Mouse (Mus musculus): ENCODE data around the gene Shroom2. TPM values are rescaled to one million over a fixed set of nuclear protein-coding genes. Genes with fewer than 3 reads are reported as not detected.

Shroom2 gene
- polyA plus RNA-seq, 1 experiment from 2014 or later: 7.1 TPM

GRCm38 (mm10) chrX:152642627-152643026, 126.6 kb downstream of the Shroom2 start:
- Histone ChIP-seq H3K4me1 (ENCODE audit: control insufficient read depth, insufficient read depth, low read length) (peaks cover 10% of the 10 kb centered on the region; the same call in 1 of the 2 replicates), H3K9me3 (ENCODE audit: control insufficient read depth, low read length) (no peaks in the 10 kb centered on the region), H3K36me3 (ENCODE audit: control insufficient read depth, insufficient read depth, low read length) (no peaks in the 10 kb centered on the region), H3K27me3 (ENCODE audit: control insufficient read depth, insufficient read depth, low read length) (peaks cover 16% of the 10 kb centered on the region), H3K4me3 (ENCODE audit: low read depth, low read length) (no peak overlapping the region), H3K4me2 (no peak overlapping the region), H3K27ac (ENCODE audit: low read depth, low read length) (no peak overlapping the region), H3K9ac (ENCODE audit: low read length) (no peak overlapping the region)
- 72% methylated on average over 2 of the region's 2 CpGs for WGBS
- no peak for DNase-seq (ENCODE audit: low spot score, missing footprints)
- ATAC-seq (ENCODE audit: low FRiP score): no peak

- Histone ChIP-seq H3K4me2 (no peak overlapping the region), H3K9me3 (ENCODE audit: control insufficient read depth, low read length) (no peaks in the 10 kb centered on the region), H3K27me3 (ENCODE audit: control insufficient read depth, insufficient read depth, low read length) (peaks cover 8% of the 10 kb centered on the region), H3K9ac (ENCODE audit: low read length) (no peak overlapping the region), H3K4me3 (ENCODE audit: low read depth, low read length) (no peak overlapping the region), H3K36me3 (ENCODE audit: control insufficient read depth, insufficient read depth, low read length) (no peaks in the 10 kb centered on the region), H3K27ac (ENCODE audit: low read depth, low read length) (no peak overlapping the region), H3K4me1 (ENCODE audit: control insufficient read depth, insufficient read depth, low read length) (no peaks in the 10 kb centered on the region)
- no peak for DNase-seq (ENCODE audit: low spot score, missing footprints)
- no peak for ATAC-seq (ENCODE audit: low FRiP score)
- 90% methylated on average over 12 of the region's 12 CpGs for WGBS
Measured at GRCm38 (mm10) chrX:152635397-152635796, 133.9 kb downstream of the Shroom2 start.

- DNase-seq (ENCODE audit: low spot score, missing footprints) (no peak), ATAC-seq (ENCODE audit: low FRiP score) (no peak)
- H3K9ac ChIP-seq (ENCODE audit: low read length): no peak overlapping the region
- H3K36me3 ChIP-seq (ENCODE audit: control insufficient read depth, insufficient read depth, low read length): no peaks in the 10 kb centered on the region
- WGBS: 87% methylated on average over 2 of the region's 2 CpGs
- H3K27ac ChIP-seq (ENCODE audit: low read depth, low read length): no peak overlapping the region
- H3K4me2 ChIP-seq: no peak overlapping the region
- no peaks in the 10 kb centered on the region for H3K4me1 ChIP-seq (ENCODE audit: control insufficient read depth, insufficient read depth, low read length)
- no peaks in the 10 kb centered on the region for H3K9me3 ChIP-seq (ENCODE audit: control insufficient read depth, low read length)
- peaks cover 22% of the 10 kb centered on the region for H3K27me3 ChIP-seq (ENCODE audit: control insufficient read depth, insufficient read depth, low read length)
- H3K4me3 ChIP-seq (ENCODE audit: low read depth, low read length): no peak overlapping the region
Measured at GRCm38 (mm10) chrX:152621407-152621806, 147.9 kb downstream of the Shroom2 start.

GRCm38 (mm10) chrX:152620917-152621316, 148.3 kb downstream of the Shroom2 start:
- Histone ChIP-seq H3K9ac (ENCODE audit: low read length) (no peak overlapping the region), H3K27me3 (ENCODE audit: control insufficient read depth, insufficient read depth, low read length) (peaks cover 22% of the 10 kb centered on the region), H3K36me3 (ENCODE audit: control insufficient read depth, insufficient read depth, low read length) (no peaks in the 10 kb centered on the region), H3K4me1 (ENCODE audit: control insufficient read depth, insufficient read depth, low read length) (no peaks in the 10 kb centered on the region), H3K4me3 (ENCODE audit: low read depth, low read length) (no peak overlapping the region), H3K9me3 (ENCODE audit: control insufficient read depth, low read length) (no peaks in the 10 kb centered on the region), H3K4me2 (no peak overlapping the region), H3K27ac (ENCODE audit: low read depth, low read length) (no peak overlapping the region)
- no peak for ATAC-seq (ENCODE audit: low FRiP score)
- no peak for DNase-seq (ENCODE audit: low spot score, missing footprints)

- ATAC-seq (ENCODE audit: low FRiP score) (no peak; the same call in 1 of the 2 replicates), DNase-seq (ENCODE audit: low spot score, missing footprints) (peak; percentile 84)
- Histone ChIP-seq H3K9ac (ENCODE audit: low read length) (no peak overlapping the region), H3K4me2 (no peak overlapping the region), H3K9me3 (ENCODE audit: control insufficient read depth, low read length) (no peaks in the 10 kb centered on the region), H3K36me3 (ENCODE audit: control insufficient read depth, insufficient read depth, low read length) (no peaks in the 10 kb centered on the region), H3K27me3 (ENCODE audit: control insufficient read depth, insufficient read depth, low read length) (peaks cover 13% of the 10 kb centered on the region), H3K27ac (ENCODE audit: low read depth, low read length) (no peak overlapping the region), H3K4me3 (ENCODE audit: low read depth, low read length) (no peak overlapping the region), H3K4me1 (ENCODE audit: control insufficient read depth, insufficient read depth, low read length) (no peaks in the 10 kb centered on the region)
- WGBS: 59% methylated on average over 1 of the region's 1 CpGs
Measured at GRCm38 (mm10) chrX:152618464-152618863, 150.8 kb downstream of the Shroom2 start.

GRCm38 (mm10) chrX:152563034-152563433, 206.2 kb downstream of the Shroom2 start, which contains the start of gene Cldn34a:
Gene Cldn34a (plus strand): TSS chrX:152563334.
- no peak for ATAC-seq (ENCODE audit: low FRiP score)
- Histone ChIP-seq H3K4me3 (ENCODE audit: low read depth, low read length) (no peak within 1 kb of the TSS), H3K27ac (ENCODE audit: low read depth, low read length) (no peak within 1 kb of the TSS), H3K27me3 (ENCODE audit: control insufficient read depth, insufficient read depth, low read length) (no peaks in the 10 kb centered on the region), H3K9me3 (ENCODE audit: control insufficient read depth, low read length) (no peaks in the 10 kb centered on the region), H3K9ac (ENCODE audit: low read length) (no peak within 1 kb of the TSS), H3K4me1 (ENCODE audit: control insufficient read depth, insufficient read depth, low read length) (no peaks in the 10 kb centered on the region), H3K36me3 (ENCODE audit: control insufficient read depth, insufficient read depth, low read length) (no peaks in the 10 kb centered on the region), H3K4me2 (no peak within 1 kb of the TSS)
- DNase-seq (ENCODE audit: low spot score, missing footprints): no peak
- WGBS: 70% methylated on average over 2 of the region's 2 CpGs

Other genes starting within 250 kb of the Shroom2 start
- gene Cldn34a, start 206.1 kb downstream of the Shroom2 start, polyA plus RNA-seq (2014; fragmentation: Nextera tagmentation; extraction: Ambion mirVana): not detected in 2 replicates
- gene Gpr143, start 12.5 kb upstream of the Shroom2 start, polyA plus RNA-seq (2014; fragmentation: Nextera tagmentation; extraction: Ambion mirVana): 0.18 TPM in 1 of 2 replicates, not detected in the other
- 8.4 and 9.8 TPM in 2 replicates for gene Usp51, start 237.0 kb upstream of the Shroom2 start, polyA plus RNA-seq (2014; fragmentation: Nextera tagmentation; extraction: Ambion mirVana)

All from midbrain, embryonic 11.5 days (tissue).